Mouse (Mus musculus): ENCODE measurements around the gene Rpl4. TPM values are rescaled to one million over a fixed set of nuclear protein-coding genes. Genes with fewer than 3 reads are reported as not detected.
A peak's percentile ranks its signal among the peaks of the same experiment; 100 is the strongest.
"Not testable (repeated sequence)": the region's sequence is repeated elsewhere in the genome, so short reads cannot be mapped to it uniquely, and the experiment has no call there.

Rpl4 gene
- polyA plus RNA-seq, 1 experiment from 2014 or later, result 1,178 TPM

GRCm38 (mm10) chr9:64198763-64199418 is 25.7 kb downstream of the Rpl4 start:
- not testable (repeated sequence) for ATAC-seq (replicated peaks; ENCODE audit: low FRiP score); H3K4me2 ChIP-seq; H3K4me3 ChIP-seq (replicated peaks); H3K27me3 ChIP-seq; H3K4me1 ChIP-seq; H3K9me3 ChIP-seq (replicated peaks); H3K27ac ChIP-seq; H3K9ac ChIP-seq
- WGBS, result 90% methylated on average over 7 of the region's 7 CpGs
- peaks cover 50% of the 10 kb centered on the region for H3K36me3 ChIP-seq

- Histone ChIP-seq H3K9me3 (replicated peaks) (no peaks in the 10 kb centered on the region), H3K36me3 (peaks cover 58% of the 10 kb centered on the region), H3K4me2 (no peak overlapping the region), H3K4me1 (0 out of 2 replicates have a peak, but pooled peaks cover 2% of the 10 kb centered on the region), H3K27ac (no peak overlapping the region), H3K9ac (no peak overlapping the region), H3K27me3 (no peaks in the 10 kb centered on the region), H3K4me3 (replicated peaks) (no peak overlapping the region)
- 54% methylated on average over 2 of the region's 2 CpGs for WGBS
- ATAC-seq (replicated peaks; ENCODE audit: low FRiP score), result no peak
Observed at GRCm38 (mm10) chr9:64199897-64200296, 26.7 kb downstream of the Rpl4 start.

GRCm38 (mm10) chr9:64202331-64202730 is 29.2 kb downstream of the Rpl4 start:
- 0 out of 2 replicates have a peak, but pooled peaks cover 4% of the 10 kb centered on the region for H3K4me1 ChIP-seq
- H3K4me2 ChIP-seq, result no peak overlapping the region
- no peak overlapping the region for H3K27ac ChIP-seq

GRCm38 (mm10) chr9:64202866-64203265 is 29.7 kb downstream of the Rpl4 start:
- Histone ChIP-seq H3K4me1 (0 out of 2 replicates have a peak, but pooled peaks cover 3% of the 10 kb centered on the region), H3K27me3 (no peaks in the 10 kb centered on the region), H3K27ac (no peak overlapping the region), H3K9ac (no peak overlapping the region), H3K4me3 (replicated peaks) (no peak overlapping the region), H3K4me2 (no peak overlapping the region), H3K9me3 (replicated peaks) (no peaks in the 10 kb centered on the region), H3K36me3 (peaks cover 68% of the 10 kb centered on the region)
- ATAC-seq (replicated peaks; ENCODE audit: low FRiP score), result no peak

More at GRCm38 (mm10) chr9:64202331-64202730, 29.2 kb downstream of the Rpl4 start:
- ATAC-seq (replicated peaks; ENCODE audit: low FRiP score), result no peak
- H3K9me3 ChIP-seq (replicated peaks), result no peaks in the 10 kb centered on the region
- H3K9ac ChIP-seq, result no peak overlapping the region
- H3K36me3 ChIP-seq, result peaks cover 65% of the 10 kb centered on the region
- no peaks in the 10 kb centered on the region for H3K27me3 ChIP-seq
- no peak overlapping the region for H3K4me3 ChIP-seq (replicated peaks)

GRCm38 (mm10) chr9:64207509-64208084 is 34.4 kb downstream of the Rpl4 start:
- H3K27ac ChIP-seq, result no peak overlapping the region
- 80% methylated on average over 3 of the region's 3 CpGs for WGBS

GRCm38 (mm10) chr9:64214452-64214851 is 41.3 kb downstream of the Rpl4 start:
- 74% methylated on average over 17 of the region's 17 CpGs for WGBS
- Histone ChIP-seq H3K4me3 (replicated peaks) (no peak overlapping the region), H3K4me1 (peaks cover 27% of the 10 kb centered on the region), H3K27me3 (no peaks in the 10 kb centered on the region), H3K9me3 (replicated peaks) (no peaks in the 10 kb centered on the region), H3K27ac (no peak overlapping the region), H3K9ac (no peak overlapping the region), H3K36me3 (peaks cover 38% of the 10 kb centered on the region), H3K4me2 (no peak overlapping the region)
- ATAC-seq (replicated peaks; ENCODE audit: low FRiP score), result no peak

More at GRCm38 (mm10) chr9:64207509-64208084, 34.4 kb downstream of the Rpl4 start:
- H3K9ac ChIP-seq, result no peak overlapping the region
- no peak for ATAC-seq (replicated peaks; ENCODE audit: low FRiP score)
- H3K4me1 ChIP-seq, result 0 out of 2 replicates have a peak, but pooled peaks cover 3% of the 10 kb centered on the region
- H3K4me2 ChIP-seq, result no peak overlapping the region
- no peaks in the 10 kb centered on the region for H3K27me3 ChIP-seq
- H3K36me3 ChIP-seq, result peaks cover 78% of the 10 kb centered on the region
- no peak overlapping the region for H3K4me3 ChIP-seq (replicated peaks)
- H3K9me3 ChIP-seq (replicated peaks), result no peaks in the 10 kb centered on the region

- H3K9me3 ChIP-seq (replicated peaks), result no peaks in the 10 kb centered on the region
- no peak overlapping the region for H3K4me3 ChIP-seq (replicated peaks)
- H3K27ac ChIP-seq, result no peak overlapping the region
- peaks cover 41% of the 10 kb centered on the region for H3K4me1 ChIP-seq
- no peak overlapping the region for H3K4me2 ChIP-seq
- H3K36me3 ChIP-seq, result peaks cover 24% of the 10 kb centered on the region
- H3K27me3 ChIP-seq, result no peaks in the 10 kb centered on the region
- 81% methylated on average over 4 of the region's 4 CpGs for WGBS
- H3K9ac ChIP-seq, result no peak overlapping the region
- no peak for ATAC-seq (replicated peaks; ENCODE audit: low FRiP score)
Observed at GRCm38 (mm10) chr9:64216090-64216489, 42.9 kb downstream of the Rpl4 start.

- peaks cover 41% of the 10 kb centered on the region for H3K4me1 ChIP-seq
- H3K4me2 ChIP-seq, result no peak overlapping the region
- ATAC-seq (replicated peaks; ENCODE audit: low FRiP score), result no peak
- peaks cover 20% of the 10 kb centered on the region for H3K36me3 ChIP-seq
- H3K9me3 ChIP-seq (replicated peaks), result no peaks in the 10 kb centered on the region
- WGBS, result 95% methylated on average over 2 of the region's 2 CpGs
- H3K9ac ChIP-seq, result no peak overlapping the region
- H3K27me3 ChIP-seq, result no peaks in the 10 kb centered on the region
- H3K27ac ChIP-seq, result no peak overlapping the region
- H3K4me3 ChIP-seq (replicated peaks), result no peak overlapping the region
Observed at GRCm38 (mm10) chr9:64216641-64217040, 43.5 kb downstream of the Rpl4 start.

- H3K27ac ChIP-seq, result peak overlapping the region; percentile 75
- H3K9ac ChIP-seq, result no peak overlapping the region
- no peaks in the 10 kb centered on the region for H3K27me3 ChIP-seq
- no peaks in the 10 kb centered on the region for H3K9me3 ChIP-seq (replicated peaks)
- H3K36me3 ChIP-seq, result peaks cover 8% of the 10 kb centered on the region; the same call in 1 of the 2 replicates
- H3K4me2 ChIP-seq, result no peak overlapping the region
- no peak overlapping the region for H3K4me3 ChIP-seq (replicated peaks)
- H3K4me1 ChIP-seq, result peaks cover 46% of the 10 kb centered on the region
- no peak for ATAC-seq (replicated peaks; ENCODE audit: low FRiP score)
Observed at GRCm38 (mm10) chr9:64217887-64218286, 44.7 kb downstream of the Rpl4 start.

GRCm38 (mm10) chr9:64219305-64219704 is 46.1 kb downstream of the Rpl4 start:
- no peak for ATAC-seq (replicated peaks; ENCODE audit: low FRiP score)
- H3K27me3 ChIP-seq, result no peaks in the 10 kb centered on the region
- H3K9me3 ChIP-seq (replicated peaks), result no peaks in the 10 kb centered on the region
- H3K27ac ChIP-seq, result peak overlapping the region; percentile 75
- no peak overlapping the region for H3K4me2 ChIP-seq
- peaks cover 46% of the 10 kb centered on the region for H3K4me1 ChIP-seq
- no peaks in the 10 kb centered on the region; the same call in 1 of the 2 replicates for H3K36me3 ChIP-seq
- no peak overlapping the region for H3K9ac ChIP-seq
- 67% methylated on average over 1 of the region's 1 CpGs for WGBS
- no peak overlapping the region for H3K4me3 ChIP-seq (replicated peaks)

- no peaks in the 10 kb centered on the region for H3K9me3 ChIP-seq (replicated peaks)
- peak; percentile 70 for ATAC-seq (replicated peaks; ENCODE audit: low FRiP score)
- H3K4me2 ChIP-seq, result no peak overlapping the region
- no peak overlapping the region for H3K4me3 ChIP-seq (replicated peaks)
- peak overlapping the region; percentile 75 for H3K27ac ChIP-seq
- H3K4me1 ChIP-seq, result peaks cover 41% of the 10 kb centered on the region
- H3K27me3 ChIP-seq, result no peaks in the 10 kb centered on the region
- WGBS, result 72% methylated on average over 10 of the region's 10 CpGs
- H3K9ac ChIP-seq, result no peak overlapping the region
- H3K36me3 ChIP-seq, result no peaks in the 10 kb centered on the region
Observed at GRCm38 (mm10) chr9:64219772-64220420, 46.7 kb downstream of the Rpl4 start.

- Histone ChIP-seq H3K4me1 (peaks cover 41% of the 10 kb centered on the region), H3K4me2 (no peak overlapping the region), H3K27ac (peak overlapping the region; percentile 75), H3K4me3 (replicated peaks) (no peak overlapping the region), H3K9me3 (replicated peaks) (no peaks in the 10 kb centered on the region), H3K36me3 (no peaks in the 10 kb centered on the region), H3K27me3 (no peaks in the 10 kb centered on the region), H3K9ac (no peak overlapping the region)
- WGBS, result 36% methylated on average over 1 of the region's 1 CpGs
- no peak for ATAC-seq (replicated peaks; ENCODE audit: low FRiP score)
Observed at GRCm38 (mm10) chr9:64220603-64221002, 47.4 kb downstream of the Rpl4 start.
